Mouse (Mus musculus) gastrocnemius, adult 18-20 months (tissue): ENCODE data around the gene Ccdc6. TPM values are rescaled to one million over a fixed set of nuclear protein-coding genes. Genes with fewer than 3 reads are reported as not detected.
A peak's percentile ranks its signal among the peaks of the same experiment; 100 is the strongest.
"Not testable (repeated sequence)": the region's sequence is repeated elsewhere in the genome, so short reads cannot be mapped to it uniquely, and the experiment has no call there.

ENCODE experiments used
- DNase-seq: peaks from one replicate; pipeline ENCODE4 v3.0.0; 2021; ENCODE audit warnings: low spot score
- total RNA-seq, 2 experiments: library from RNA; stranded (reverse); gene quantifications; 2 replicates each; pipeline ENCODE4 v1.2.3; 2021

The Ccdc6 gene
- total RNA-seq, 2 experiments from 2014 or later = 87.0 to 114 TPM

- no peak for DNase-seq
Observed at GRCm38 (mm10) chr10:70199466-70200210, 102.7 kb downstream of the Ccdc6 start.

- no peak for DNase-seq
Observed at GRCm38 (mm10) chr10:70200889-70201500, 104.1 kb downstream of the Ccdc6 start.

GRCm38 (mm10) chr10:70204505-70205399 lies 107.8 kb downstream of the Ccdc6 start, which contains the start of gene Mrln:
Mrln (plus strand) TSS chr10:70204664.
- peak; percentile 82 for DNase-seq

- DNase-seq = no peak
Observed at GRCm38 (mm10) chr10:70211281-70211680, 114.4 kb downstream of the Ccdc6 start.

- DNase-seq = no peak
Observed at GRCm38 (mm10) chr10:70220971-70221370, 124.0 kb downstream of the Ccdc6 start.

GRCm38 (mm10) chr10:70222231-70222630 lies 125.3 kb downstream of the Ccdc6 start:
- DNase-seq = not testable (repeated sequence)

- DNase-seq = peak; percentile 89
Observed at GRCm38 (mm10) chr10:70224571-70224970, 127.7 kb downstream of the Ccdc6 start.

GRCm38 (mm10) chr10:70225760-70226159 lies 128.8 kb downstream of the Ccdc6 start:
- peak; percentile 50 for DNase-seq

GRCm38 (mm10) chr10:70226608-70227007 lies 129.7 kb downstream of the Ccdc6 start:
- DNase-seq = no peak

- peak; percentile 81 for DNase-seq
Observed at GRCm38 (mm10) chr10:70230352-70230751, 133.4 kb downstream of the Ccdc6 start.

GRCm38 (mm10) chr10:70237936-70238335 lies 141.0 kb downstream of the Ccdc6 start:
- no peak for DNase-seq

Other genes starting within 250 kb of the Ccdc6 start
- 100 to 1,000 TPM; 203 to 226 TPM for gene Mrln, start 107.5 kb downstream of the Ccdc6 start, total RNA-seq
- gene Slc16a9, start 148.0 kb downstream of the Ccdc6 start, total RNA-seq = 10 to 100 TPM in 1 of 2 experiments, 1 to 10 TPM in 1; 9.1 to 10.2 TPM